ENCODE assay signal across 21 mouse cellular contexts in the genomic region with DNA sequence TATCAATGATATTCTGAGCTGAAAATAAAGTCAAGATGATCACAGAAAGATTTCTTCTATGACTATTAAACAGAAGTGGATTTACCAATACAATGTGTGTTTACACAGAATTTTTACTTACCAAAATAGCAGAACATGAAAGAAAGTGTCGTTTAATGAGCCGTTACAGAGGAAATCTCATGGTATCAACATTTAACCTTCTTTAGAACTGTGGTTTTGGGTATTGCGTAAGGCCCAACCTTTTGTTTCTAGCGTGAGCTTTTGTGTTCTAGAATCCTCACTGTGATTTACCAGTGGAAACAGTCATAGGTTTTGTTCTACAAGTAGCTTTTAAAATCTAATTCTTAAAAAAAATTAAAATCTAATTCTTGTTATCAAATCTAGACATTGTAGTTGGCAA.
"Had no signal": no experiment of that assay in that cellular context is flagged by ENCODE, and none has a peak within 500 bp of the region (broad histone marks: within the 10 kb centered on the region; RNA-seq: fewer than 3 reads in every experiment).

No protein-coding gene starts in this region.

- H3K27me3 ChIP-seq: heart, embryonic 13.5 days; heart, embryonic 15.5 days; hindbrain, embryonic 13.5 days; hindbrain, embryonic 15.5 days; kidney, embryonic 15.5 days; limb, embryonic 12.5 days had no signal

- ATAC-seq: hindbrain, postnatal 0 days; intestine, embryonic 16.5 days had no signal

- DNase-seq: gastrocnemius, adult 2 months; gastrocnemius, postnatal 10 days; gastrocnemius, postnatal 25 days; heart, adult 11 months; heart, adult 2 months; heart, postnatal 14 days; heart, postnatal 36 days; kidney, adult 11 months; kidney, adult 2 months; kidney, adult 9 months; kidney, postnatal 25 days; kidney, postnatal 4 days; liver had no signal
